Mouse (Mus musculus) forebrain, embryonic 14.5 days (tissue): ENCODE results near the gene Pramel1. TPM values are rescaled to one million over a fixed set of nuclear protein-coding genes. Genes with fewer than 3 reads are reported as not detected.
"Not testable (repeated sequence)": the region's sequence is repeated elsewhere in the genome, so short reads cannot be mapped to it uniquely, and the experiment has no call there.

Experiments
- ATAC-seq: fragments of 200-750 bp; cut with Nextera tagmentation; 2 replicates; pipeline ENCODE4 v1.8.0; 2017; ENCODE audit warnings: mild to moderate bottlenecking, moderate library complexity
- DNase-seq: peaks from one replicate; pipeline ENCODE4 v3.0.0-alpha.2; 2015; ENCODE audit warnings: low spot score
- H3K27ac ChIP-seq: fragments of 300-500 bp; sonication (generic); 2 replicates; pipeline ENCODE4 v1.5.1; 2014; ENCODE audit warnings: low read depth, mild to moderate bottlenecking, control low read depth, low read length, moderate library complexity
- H3K27me3 ChIP-seq: fragments of 300-500 bp; sonication (generic); replicated peaks from 2 replicates; pipeline ENCODE4 v1.6.1; 2014; ENCODE audit warnings: low read length, control low read depth, mixed read lengths; ENCODE audit not compliant: control insufficient read depth, insufficient read depth
- H3K36me3 ChIP-seq: fragments of 300-500 bp; sonication (generic); 2 replicates; pipeline ENCODE4 v1.6.1; 2014; ENCODE audit warnings: low read length, control low read depth; ENCODE audit not compliant: control insufficient read depth, insufficient read depth
- H3K4me1 ChIP-seq: fragments of 300-500 bp; sonication (generic); 2 replicates; pipeline ENCODE4 v1.6.1; 2014; ENCODE audit warnings: antibody characterized with exemption, low read length, control low read depth; ENCODE audit not compliant: control insufficient read depth, insufficient read depth
- H3K4me2 ChIP-seq: fragments of 300-500 bp; sonication (generic); 2 replicates; pipeline ENCODE4 v1.6.1; 2014; ENCODE audit warnings: mild to moderate bottlenecking, control low read depth, low read length
- H3K4me3 ChIP-seq: fragments of 300-500 bp; sonication (generic); 2 replicates; pipeline ENCODE4 v1.5.1; 2014; ENCODE audit warnings: low read depth, low read length, control low read depth
- H3K9ac ChIP-seq: fragments of 300-500 bp; sonication (generic); 2 replicates; pipeline ENCODE4 v1.6.1; 2014; ENCODE audit warnings: mild to moderate bottlenecking, low read length, control low read depth, moderate library complexity
- H3K9me3 ChIP-seq: fragments of 300-500 bp; sonication (generic); replicated peaks from 2 replicates; pipeline ENCODE4 v1.6.1; 2016; ENCODE audit warnings: low read length, control low read depth, mixed read lengths; ENCODE audit not compliant: control insufficient read depth
- WGBS: fragments of 180-500 bp; shearing (Covaris S2); extraction: QIAGEN DNeasy Blood & Tissue Kit; methylation state at CpG from one replicate; pipeline ENCODE4 v1.1.7; 2014; 5-methylcytosine and 5-hydroxymethylcytosine counted together
- polyA plus RNA-seq: library from polyadenylated mRNA; unstranded; fragments of >200 nt; fragmentation: Nextera tagmentation; extraction: Ambion mirVana; gene quantifications from 2 replicates; pipeline ENCODE4 v1.2.1, GENCODE M21; 2014

The Pramel1 gene
- polyA plus RNA-seq, 1 experiment from 2014 or later: not detected

- H3K27ac ChIP-seq: no peak overlapping the region
- 92% methylated on average over 1 of the region's 1 CpGs for WGBS
- H3K4me2 ChIP-seq: no peak overlapping the region
Observed at GRCm38 (mm10) chr4:143413621-143414020, 19.4 kb downstream of the Pramel1 start.

GRCm38 (mm10) chr4:143414121-143414520 is 19.9 kb downstream of the Pramel1 start:
- no peaks in the 10 kb centered on the region for H3K4me1 ChIP-seq
- ATAC-seq (no peak), DNase-seq (no peak)
- H3K4me2 ChIP-seq: no peak overlapping the region
- 0 out of 2 replicates have a peak, but pooled peaks cover 5% of the 10 kb centered on the region for H3K9me3 ChIP-seq
- H3K27ac ChIP-seq: no peak overlapping the region
- H3K4me3 ChIP-seq: no peak overlapping the region
- H3K36me3 ChIP-seq: peaks cover 49% of the 10 kb centered on the region
- no peaks in the 10 kb centered on the region for H3K27me3 ChIP-seq
- 96% methylated on average over 3 of the region's 3 CpGs for WGBS
- H3K9ac ChIP-seq: no peak overlapping the region

More at GRCm38 (mm10) chr4:143413621-143414020, 19.4 kb downstream of the Pramel1 start:
- no peaks in the 10 kb centered on the region for H3K27me3 ChIP-seq
- DNase-seq (no peak), ATAC-seq (no peak)
- H3K4me3 ChIP-seq: no peak overlapping the region
- 0 out of 2 replicates have a peak, but pooled peaks cover 5% of the 10 kb centered on the region for H3K9me3 ChIP-seq
- H3K36me3 ChIP-seq: peaks cover 44% of the 10 kb centered on the region
- H3K9ac ChIP-seq: no peak overlapping the region
- no peaks in the 10 kb centered on the region for H3K4me1 ChIP-seq

- DNase-seq, H3K9me3 ChIP-seq, H3K36me3 ChIP-seq, H3K4me2 ChIP-seq, H3K4me3 ChIP-seq, H3K4me1 ChIP-seq, ATAC-seq, H3K27me3 ChIP-seq, H3K9ac ChIP-seq, H3K27ac ChIP-seq: not testable (repeated sequence)
- 84% methylated on average over 5 of the region's 5 CpGs for WGBS
Observed at GRCm38 (mm10) chr4:143426770-143427169, 32.5 kb downstream of the Pramel1 start.

Other genes starting within 250 kb of the Pramel1 start
- 13.1 and 16.7 TPM in 2 replicates for gene Prdm2, start 181.4 kb upstream of the Pramel1 start, polyA plus RNA-seq
- gene Pdpn, start 94.9 kb upstream of the Pramel1 start, polyA plus RNA-seq: 65.5 and 70.1 TPM in 2 replicates
- 0.09 TPM in 1 of 2 replicates, not detected in the other for gene Lrrc38, start 44.7 kb upstream of the Pramel1 start, polyA plus RNA-seq
- 15.6 and 16.3 TPM in 2 replicates for gene Pramef8, start 18.0 kb downstream of the Pramel1 start, polyA plus RNA-seq
- gene Oog4, start 55.9 kb downstream of the Pramel1 start, polyA plus RNA-seq: not detected in 2 replicates
- not detected in 2 replicates for gene Gm13043, start 116.9 kb downstream of the Pramel1 start, polyA plus RNA-seq
- not detected in 2 replicates for gene Gm13040, start 141.5 kb downstream of the Pramel1 start, polyA plus RNA-seq
- gene BC080695, start 157.3 kb downstream of the Pramel1 start, polyA plus RNA-seq: not detected in 2 replicates
- not detected in 2 replicates for gene Gm13057, start 157.3 kb downstream of the Pramel1 start, polyA plus RNA-seq
- not detected in 2 replicates for gene Gm13083, start 220.6 kb downstream of the Pramel1 start, polyA plus RNA-seq